Comparison of ENCODE assay signal across 8 mouse cellular contexts in genomic region chr5:113815638-113816152, GRCm38 (mm10). TPM values are rescaled to one million over a fixed set of nuclear protein-coding genes. Genes with fewer than 3 reads are reported as not detected.
DNase-seq lines count a peak whose midpoint lies in the region; ATAC-seq lines count a peak whose summit lies in the region.

No protein-coding gene starts in this region.

- peaks cover 3% of the 10 kb centered on the region; the same call in 1 of the 2 replicates for H3K27me3 ChIP-seq in heart, embryonic 11.5 days (ENCODE audit: control insufficient read depth, insufficient read depth, low read length)
- H3K27me3 ChIP-seq in lung, embryonic 15.5 days: peaks cover 6% of the 10 kb centered on the region; the same call in 1 of the 2 replicates

- no peak for ATAC-seq in heart, embryonic 11.5 days (replicated peaks; ENCODE audit: insufficient number of reproducible peaks, low FRiP score, low TSS enrichment)
- no peak for ATAC-seq in lung, embryonic 15.5 days (ENCODE audit: borderline replicate concordance, extremely low read depth, low FRiP score, low TSS enrichment)

- H3K36me3 ChIP-seq in heart, embryonic 11.5 days (ENCODE audit: control insufficient read depth, insufficient read depth, low read length): no peaks in the 10 kb centered on the region
- no peaks in the 10 kb centered on the region for H3K36me3 ChIP-seq in lung, embryonic 15.5 days

- H3K9ac ChIP-seq in heart, embryonic 11.5 days (ENCODE audit: low read depth, low read length): 0 out of 2 replicates have a peak overlapping the region, but pooled peaks have one; percentile 16
- H3K9ac ChIP-seq in lung, embryonic 15.5 days: no peak overlapping the region

- peak; percentile 64 to 72 for DNase-seq in CD8-positive naive resting alpha-beta T cell, adult 2 months (ENCODE audit: low read depth in 2 of 2, low spot score in 2 of 2)
- peak; percentile 78 to 90 for DNase-seq in adrenal gland, adult (ENCODE audit: inconsistent age in 2 of 2, low spot score in 1 of 2)
- DNase-seq in embryo, embryonic 10 days (ENCODE audit: low spot score): peak; percentile 84
- peak; percentile 72 to 79 for DNase-seq in kidney, postnatal 25 days
- DNase-seq in retina, adult 2 months (ENCODE audit: low read depth, low spot score): peak; percentile 44
- peak; percentile 80 for DNase-seq in urinary bladder, postnatal 25 days (ENCODE audit: low spot score)

- H3K4me1 ChIP-seq in heart, embryonic 11.5 days (ENCODE audit: control insufficient read depth, insufficient read depth, low read length): no peaks in the 10 kb centered on the region
- peaks cover 3% of the 10 kb centered on the region; the same call in 1 of the 2 replicates for H3K4me1 ChIP-seq in lung, embryonic 15.5 days

- no peak overlapping the region for H3K27ac ChIP-seq in heart, embryonic 11.5 days (ENCODE audit: low read depth, low read length)
- H3K27ac ChIP-seq in lung, embryonic 15.5 days: no peak overlapping the region

- H3K9me3 ChIP-seq in heart, embryonic 11.5 days (replicated peaks; ENCODE audit: control insufficient read depth, low read length): no peaks in the 10 kb centered on the region
- H3K9me3 ChIP-seq in lung, embryonic 15.5 days: no peaks in the 10 kb centered on the region

- 15% methylated on average over 15 of the region's 15 CpGs for WGBS in heart, embryonic 11.5 days (ENCODE audit: insufficient replicate concordance)
- WGBS in lung, embryonic 15.5 days: 12% methylated on average over 15 of the region's 15 CpGs

- no peak overlapping the region for H3K4me3 ChIP-seq in heart, embryonic 11.5 days (ENCODE audit: low read depth, low read length)
- no peak overlapping the region for H3K4me3 ChIP-seq in lung, embryonic 15.5 days

- H3K4me2 ChIP-seq in heart, embryonic 11.5 days: peak overlapping the region; percentile 29; the same call in 1 of the 2 replicates
- H3K4me2 ChIP-seq in lung, embryonic 15.5 days: 0 out of 2 replicates have a peak overlapping the region, but pooled peaks have one; percentile 4

RNA-seq across cellular contexts. Expression of gene Tmem119, which starts 15.4 kb away (rescaled TPM):
- 11.7 and 12.3 TPM in 2 replicates for polyA plus RNA-seq in heart, embryonic 11.5 days (2014; fragmentation: Nextera tagmentation; extraction: Ambion mirVana)
- polyA plus RNA-seq in lung, embryonic 15.5 days (2015; fragmentation: Nextera tagmentation; extraction: Ambion mirVana): 47.0 and 48.1 TPM in 2 replicates

RNA-seq across cellular contexts. Expression of gene Selplg, which starts 16.7 kb away (rescaled TPM):
- 0.97 and 1.5 TPM in 2 replicates for polyA plus RNA-seq in heart, embryonic 11.5 days (2014; fragmentation: Nextera tagmentation; extraction: Ambion mirVana)
- polyA plus RNA-seq in lung, embryonic 15.5 days (2015; fragmentation: Nextera tagmentation; extraction: Ambion mirVana): 4.6 and 8.2 TPM in 2 replicates

RNA-seq across cellular contexts. Expression of gene Iscu, which starts 43.1 kb away (rescaled TPM):
- 104 and 106 TPM in 2 replicates for polyA plus RNA-seq in heart, embryonic 11.5 days (2014; fragmentation: Nextera tagmentation; extraction: Ambion mirVana)
- 108 and 111 TPM in 2 replicates for polyA plus RNA-seq in lung, embryonic 15.5 days (2015; fragmentation: Nextera tagmentation; extraction: Ambion mirVana)

RNA-seq across cellular contexts. Expression of gene Sart3, which starts 43.4 kb away (rescaled TPM):
- 31.6 and 35.3 TPM in 2 replicates for polyA plus RNA-seq in heart, embryonic 11.5 days (2014; fragmentation: Nextera tagmentation; extraction: Ambion mirVana)
- polyA plus RNA-seq in lung, embryonic 15.5 days (2015; fragmentation: Nextera tagmentation; extraction: Ambion mirVana): 55.4 and 58.8 TPM in 2 replicates
